ENCODE assay signal across 11 mouse cellular contexts in the genomic region with DNA sequence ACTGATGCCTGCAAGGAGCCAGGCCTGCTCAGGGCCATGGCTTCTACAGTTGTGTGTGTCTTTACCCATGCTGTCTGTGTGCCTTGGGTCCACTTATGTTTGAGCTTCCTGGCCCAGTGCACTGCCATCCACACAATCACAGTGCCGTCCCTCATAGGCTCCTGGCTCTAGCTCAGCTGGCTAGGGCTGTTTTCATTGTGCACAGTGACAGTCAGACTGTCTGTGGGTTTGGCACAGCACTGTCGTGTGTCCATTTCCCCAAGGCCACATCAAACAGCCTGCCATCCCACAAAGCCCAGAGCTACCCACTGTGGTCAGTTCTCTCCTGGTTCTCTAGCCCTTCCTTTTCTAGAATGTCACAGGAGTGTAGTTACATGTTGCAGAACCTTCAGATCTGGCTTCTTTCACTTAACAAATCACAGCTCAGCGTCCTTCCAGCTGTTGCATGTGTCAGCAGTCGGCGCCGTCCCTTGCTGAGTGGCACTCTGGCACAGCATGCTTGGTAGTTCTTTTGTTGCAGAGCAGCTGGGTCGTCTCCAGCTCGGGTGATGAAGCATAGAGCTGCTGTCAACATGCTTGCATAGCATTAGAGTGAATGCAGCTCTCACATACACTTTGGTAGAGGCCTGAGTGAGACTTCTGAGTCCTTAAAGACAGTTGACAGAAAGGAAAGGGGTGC. TPM values are rescaled to one million over a fixed set of nuclear protein-coding genes. Genes with fewer than 3 reads are reported as not detected.
A peak's percentile ranks its signal among the peaks of the same experiment; 100 is the strongest.
DNase-seq lines count a peak whose midpoint lies in the region; ATAC-seq and TF ChIP-seq lines count a peak whose summit lies in the region.
"Had no signal": no experiment of that assay in that cellular context is flagged by ENCODE, and none has a peak within 500 bp of the region (broad histone marks: within the 10 kb centered on the region; RNA-seq: fewer than 3 reads in every experiment).

No protein-coding gene starts in this region.

- WGBS in heart, embryonic 14.5 days, result 33% methylated on average over 8 of the region's 8 CpGs
- 63% methylated on average over 8 of the region's 8 CpGs for WGBS in limb, embryonic 14.5 days
- WGBS in limb, embryonic 10.5 days, result 85% methylated on average over 8 of the region's 8 CpGs

- no peak overlapping the region for H3K4me2 ChIP-seq in heart, embryonic 14.5 days (ENCODE audit: low read length)
- H3K4me2 ChIP-seq in limb, embryonic 14.5 days (replicated peaks; ENCODE audit: low read depth, low read length, severe bottlenecking), result no peak overlapping the region
- H3K4me2 ChIP-seq: liver, embryonic 15.5 days; neural tube, embryonic 13.5 days had no signal

- no peak for TF ChIP-seq POLR2A in limb, embryonic 14.5 days (IDR thresholded peaks at IDR 0.05; ENCODE audit: borderline replicate concordance, extremely low read depth, insufficient read depth, insufficient read length)

- H3K4me3 ChIP-seq in heart, embryonic 14.5 days (ENCODE audit: control insufficient read depth in 1 of 2, insufficient read depth in 1 of 2, low read depth in 1 of 2, low read length in 2 of 2), result no peak overlapping the region
- no peak overlapping the region for H3K4me3 ChIP-seq in limb, embryonic 14.5 days (replicated peaks; ENCODE audit: low read length)
- H3K4me3 ChIP-seq in limb, embryonic 10.5 days, result no peak overlapping the region
- H3K4me3 ChIP-seq: liver, embryonic 15.5 days; neural tube, embryonic 13.5 days had no signal

- peaks cover 6% of the 10 kb centered on the region; the same call in 1 of the 2 replicates for H3K27me3 ChIP-seq in heart, embryonic 14.5 days (ENCODE audit: control insufficient read depth, insufficient read depth, low read length)
- H3K27me3 ChIP-seq in limb, embryonic 14.5 days (ENCODE audit: control insufficient read depth, insufficient read depth, low read length), result no peaks in the 10 kb centered on the region
- H3K27me3 ChIP-seq in limb, embryonic 10.5 days (ENCODE audit: low read depth, poor library complexity, severe bottlenecking), result 0 out of 2 replicates have a peak, but pooled peaks cover 15% of the 10 kb centered on the region
- H3K27me3 ChIP-seq: liver, embryonic 15.5 days; neural tube, embryonic 13.5 days had no signal

- peaks cover 10 to 12% of the 10 kb centered on the region in 2 experiments for H3K4me1 ChIP-seq in heart, embryonic 14.5 days (ENCODE audit: control insufficient read depth in 2 of 2, insufficient read depth in 2 of 2, low read length in 2 of 2)
- H3K4me1 ChIP-seq in limb, embryonic 14.5 days (ENCODE audit: control insufficient read depth, insufficient read depth, low read length), result no peaks in the 10 kb centered on the region
- H3K4me1 ChIP-seq in limb, embryonic 10.5 days, result peaks cover 11% of the 10 kb centered on the region
- H3K4me1 ChIP-seq: liver, embryonic 15.5 days; neural tube, embryonic 13.5 days had no signal

- ATAC-seq in heart, embryonic 14.5 days (ENCODE audit: insufficient number of reproducible peaks, insufficient read depth, low FRiP score, low read depth), result peak; percentile 61; the same call in 1 of the 2 replicates
- 0 out of 2 replicates have a peak, but pooled peaks have one; percentile 19 for ATAC-seq in limb, embryonic 14.5 days (ENCODE audit: low FRiP score, low read depth)
- no peak for ATAC-seq in megakaryocyte-erythroid progenitor cell, adult 5-6 weeks (replicated peaks; ENCODE audit: low FRiP score, low TSS enrichment, poor library complexity, severe bottlenecking)

- DNase-seq in heart, postnatal 25 days (ENCODE audit: low spot score), result no peak
- DNase-seq in limb, embryonic 14.5 days (ENCODE audit: low spot score), result no peak
- DNase-seq in limb, embryonic 10.5 days (ENCODE audit: low spot score), result no peak
- DNase-seq in adipocyte (ENCODE audit: low spot score), result peak; percentile 44
- DNase-seq in fibroblast of lung, adult 2 months (ENCODE audit: low read depth), result peak; percentile 24
- no peak for DNase-seq in testis, postnatal 10 days (ENCODE audit: low spot score)
- DNase-seq: spleen, adult 18-20 months had no signal

- H3K9me3 ChIP-seq in heart, embryonic 14.5 days (ENCODE audit: control insufficient read depth, low read length), result no peaks in the 10 kb centered on the region
- no peaks in the 10 kb centered on the region for H3K9me3 ChIP-seq in limb, embryonic 14.5 days (ENCODE audit: control insufficient read depth, low read length)
- H3K9me3 ChIP-seq in limb, embryonic 10.5 days (replicated peaks), result no peaks in the 10 kb centered on the region
- H3K9me3 ChIP-seq: liver, embryonic 15.5 days; neural tube, embryonic 13.5 days had no signal

- no peaks in the 10 kb centered on the region for H3K36me3 ChIP-seq in heart, embryonic 14.5 days (ENCODE audit: control insufficient read depth, insufficient read depth, low read length)
- H3K36me3 ChIP-seq in limb, embryonic 14.5 days (ENCODE audit: control insufficient read depth, insufficient read depth, low read length), result no peaks in the 10 kb centered on the region
- H3K36me3 ChIP-seq in limb, embryonic 10.5 days, result no peaks in the 10 kb centered on the region
- H3K36me3 ChIP-seq: liver, embryonic 15.5 days; neural tube, embryonic 13.5 days had no signal

- no peak overlapping the region for H3K9ac ChIP-seq in heart, embryonic 14.5 days (ENCODE audit: low read length)
- no peak overlapping the region for H3K9ac ChIP-seq in limb, embryonic 14.5 days (ENCODE audit: low read depth, low read length, severe bottlenecking)
- H3K9ac ChIP-seq: liver, embryonic 15.5 days; neural tube, embryonic 13.5 days had no signal

- intact Hi-C loops in heart, postnatal 25 days (cut with DNase I), result no loop called here

- H3K27ac ChIP-seq in heart, embryonic 14.5 days (replicated peaks in 1 of 2; ENCODE audit: control insufficient read depth in 1 of 2, insufficient read depth in 1 of 2, low read depth in 2 of 2, low read length in 2 of 2), result no peak overlapping the region
- no peak overlapping the region for H3K27ac ChIP-seq in limb, embryonic 14.5 days (replicated peaks; ENCODE audit: low read depth, low read length)
- H3K27ac ChIP-seq in limb, embryonic 10.5 days, result no peak overlapping the region
- H3K27ac ChIP-seq: liver, embryonic 15.5 days; neural tube, embryonic 13.5 days had no signal

RNA-seq across cellular contexts. Expression of a gene that starts 44.6 kb away (rescaled TPM):
- polyA plus RNA-seq in heart, embryonic 14.5 days (2014; fragmentation: Nextera tagmentation; extraction: Ambion mirVana), result 1.3 and 1.5 TPM in 2 replicates
- total RNA-seq in heart, postnatal 25 days (2021), result 1 to 10 TPM; 3.3 to 4.6 TPM
- 16.6 and 22.0 TPM in 2 replicates for polyA plus RNA-seq in limb, embryonic 14.5 days (2012; rRNA removed)
- 4.3 and 4.5 TPM in 2 replicates for polyA plus RNA-seq in limb, embryonic 14.5 days (2014; fragmentation: Nextera tagmentation; extraction: Ambion mirVana)
- 2.5 and 2.8 TPM in 2 replicates for polyA plus RNA-seq in limb, embryonic 10.5 days (2016; fragmentation: Nextera tagmentation; extraction: Ambion mirVana)
- total RNA-seq in megakaryocyte-erythroid progenitor cell, adult 5-6 weeks (2014; fragmentation: Nextera tagmentation), result 18.9 and 23.1 TPM in 2 replicates
- 7.4 and 9.1 TPM in 2 replicates for total RNA-seq in megakaryocyte-erythroid progenitor cell, adult 5-6 weeks (2017)

RNA-seq across cellular contexts. Expression of a gene that starts 44.8 kb away (rescaled TPM):
- polyA plus RNA-seq in heart, embryonic 14.5 days (2014; fragmentation: Nextera tagmentation; extraction: Ambion mirVana), result 9.3 and 9.7 TPM in 2 replicates
- total RNA-seq in heart, postnatal 25 days (2021), result 1 to 10 TPM; 4.9 to 5.6 TPM
- 16.1 and 19.0 TPM in 2 replicates for polyA plus RNA-seq in limb, embryonic 14.5 days (2012; rRNA removed)
- polyA plus RNA-seq in limb, embryonic 14.5 days (2014; fragmentation: Nextera tagmentation; extraction: Ambion mirVana), result 20.2 and 23.2 TPM in 2 replicates
- polyA plus RNA-seq in limb, embryonic 10.5 days (2016; fragmentation: Nextera tagmentation; extraction: Ambion mirVana), result 15.3 and 18.4 TPM in 2 replicates
- total RNA-seq in megakaryocyte-erythroid progenitor cell, adult 5-6 weeks (2014; fragmentation: Nextera tagmentation), result 14.6 and 17.1 TPM in 2 replicates
- 5.8 and 10.1 TPM in 2 replicates for total RNA-seq in megakaryocyte-erythroid progenitor cell, adult 5-6 weeks (2017)

RNA-seq across cellular contexts. Expression of a gene that starts 47.2 kb away (rescaled TPM):
- polyA plus RNA-seq in heart, embryonic 14.5 days (2014; fragmentation: Nextera tagmentation; extraction: Ambion mirVana), result 0.20 and 0.80 TPM in 2 replicates
- under 1 TPM; 0.68 to 0.78 TPM for total RNA-seq in heart, postnatal 25 days (2021)
- polyA plus RNA-seq in limb, embryonic 14.5 days (2012; rRNA removed), result 12.1 and 16.0 TPM in 2 replicates
- 8.0 and 8.7 TPM in 2 replicates for polyA plus RNA-seq in limb, embryonic 14.5 days (2014; fragmentation: Nextera tagmentation; extraction: Ambion mirVana)
- polyA plus RNA-seq in limb, embryonic 10.5 days (2016; fragmentation: Nextera tagmentation; extraction: Ambion mirVana), result 1.1 and 1.7 TPM in 2 replicates
- not detected in 2 replicates for total RNA-seq in megakaryocyte-erythroid progenitor cell, adult 5-6 weeks (2014; fragmentation: Nextera tagmentation)
- not detected in 2 replicates for total RNA-seq in megakaryocyte-erythroid progenitor cell, adult 5-6 weeks (2017)

Comparison
In these comparisons a context has a peak if more than half of its experiments do, and no peak if none do; other contexts are left out.
1. DNase-seq: peak in adipocyte (single experiment) and fibroblast of lung, adult 2 months (single experiment); none in heart, postnatal 25 days (single experiment), limb, embryonic 14.5 days (single experiment), limb, embryonic 10.5 days (single experiment) and testis, postnatal 10 days (single experiment).